Mouse (Mus musculus): ENCODE results near the gene Tmem231.
A peak's percentile ranks its signal among the peaks of the same experiment; 100 is the strongest.

GRCm38 (mm10) chr8:111919663-111920062, 14.0 kb downstream of the Tmem231 start:
- TF ChIP-seq CTCF (IDR thresholded peaks at IDR 0.05; ENCODE audit: low read depth) (peak; percentile 20; the same call in 1 of the 2 replicates), EP300 (IDR thresholded peaks at IDR 0.05; ENCODE audit: low read depth) (no peak)

All from heart, postnatal 0 days (tissue).